ENCODE assay signal across 19 mouse cellular contexts in the genomic region with DNA sequence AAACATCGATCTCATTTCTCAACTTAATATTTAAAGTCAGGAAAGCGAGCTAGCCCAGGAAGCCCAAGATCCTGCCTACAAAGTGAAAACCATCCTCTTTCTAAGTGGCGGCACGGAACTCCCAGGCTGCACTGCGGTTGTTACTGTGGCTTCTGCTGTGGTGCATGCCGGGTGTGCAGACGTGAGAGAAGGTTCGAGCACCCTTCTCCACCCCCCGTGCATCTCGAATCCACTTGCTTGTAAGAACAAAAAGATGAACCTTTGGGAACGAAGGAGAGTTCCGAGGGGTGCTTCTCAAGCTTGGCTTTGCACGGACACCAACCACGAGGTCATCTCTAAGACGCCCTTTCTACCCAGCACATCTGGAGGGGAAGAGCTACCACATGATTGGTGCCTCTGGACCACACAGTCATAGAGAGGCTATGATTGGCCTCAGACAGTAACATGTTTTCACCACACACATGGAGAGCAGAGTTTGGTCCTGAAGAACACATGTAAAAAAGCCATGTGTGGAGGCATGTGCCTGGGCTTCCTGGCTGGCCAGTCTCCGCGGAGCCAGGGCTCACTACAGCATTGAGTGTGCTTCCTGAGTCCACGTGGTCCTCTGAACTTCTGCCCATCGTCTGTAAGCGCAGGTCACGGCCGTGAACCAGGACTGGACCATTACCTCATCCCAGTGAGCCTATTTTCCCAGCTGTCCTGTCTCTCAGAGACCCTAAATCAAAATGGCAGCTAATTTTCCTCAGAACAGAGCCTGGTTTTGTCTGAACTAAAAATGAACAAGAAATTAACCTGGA. TPM values are rescaled to one million over a fixed set of nuclear protein-coding genes. Genes with fewer than 3 reads are reported as not detected.
DNase-seq lines count a peak whose midpoint lies in the region; ATAC-seq and TF ChIP-seq lines count a peak whose summit lies in the region.
"Had no signal": no experiment of that assay in that cellular context is flagged by ENCODE, and none has a peak within 500 bp of the region (broad histone marks: within the 10 kb centered on the region; RNA-seq: fewer than 3 reads in every experiment).

No protein-coding gene starts in this region.

- no peak overlapping the region for H3K4me3 ChIP-seq in C2C12 (ENCODE audit: insufficient read depth, poor library complexity, severe bottlenecking)
- H3K4me3 ChIP-seq in bone marrow, adult 2 months (replicated peaks; ENCODE audit: control insufficient read depth, low read depth, low read length), result no peak overlapping the region
- H3K4me3 ChIP-seq in left cerebral cortex, adult 2 months, result no peak overlapping the region
- H3K4me3 ChIP-seq: embryonic facial prominence, embryonic 13.5 days; liver, embryonic 12.5 days; midbrain, embryonic 12.5 days had no signal

- no peak overlapping the region for H3ac ChIP-seq in C2C12 (ENCODE audit: control insufficient read depth, insufficient read length, low read depth)

- DNase-seq in embryo, embryonic 10.5 days (ENCODE audit: low spot score), result peak; percentile 28
- no peak for DNase-seq in embryo, embryonic 11 days
- DNase-seq in kidney, postnatal 14 days, result peak; percentile 10
- DNase-seq in frontal cortex, postnatal 36 days (ENCODE audit: low spot score in 2 of 2), result no peak
- no peak for DNase-seq in left cerebral cortex, adult 2 months (ENCODE audit: extremely low spot score in 1 of 2, low spot score in 2 of 2)
- DNase-seq: forebrain, postnatal 0 days; heart, adult 18-20 months; heart, postnatal 4 days; lung, embryonic 14.5 days; thymus, postnatal 4 days had no signal

- H3K36me3 ChIP-seq in C2C12 (ENCODE audit: control insufficient read depth, insufficient read depth), result no peaks in the 10 kb centered on the region
- H3K36me3 ChIP-seq: embryonic facial prominence, embryonic 13.5 days; G1E; liver, embryonic 12.5 days; midbrain, embryonic 12.5 days had no signal

- ATAC-seq in inflammation-experienced regulatory T-cells, adult 6 months, result no peak
- ATAC-seq: forebrain, postnatal 0 days; intestine, embryonic 16.5 days; liver, embryonic 12.5 days had no signal

- H3K79me3 ChIP-seq in C2C12 (ENCODE audit: low read depth), result no peaks in the 10 kb centered on the region

- H3K4me1 ChIP-seq in bone marrow, adult 2 months (ENCODE audit: control insufficient read depth, insufficient read depth, low read length), result no peaks in the 10 kb centered on the region; the same call in 1 of the 2 replicates
- H3K4me1 ChIP-seq: midbrain, embryonic 12.5 days had no signal

- no peaks in the 10 kb centered on the region for H3K79me2 ChIP-seq in C2C12 (ENCODE audit: control insufficient read depth, insufficient read depth)

- 80% methylated on average over 22 of the region's 22 CpGs for WGBS in bone marrow, adult 2 months

- no peak for TF ChIP-seq CTCF in C2C12 (IDR thresholded peaks at IDR 0.05; ENCODE audit: control insufficient read depth, insufficient read depth, insufficient read length)
- TF ChIP-seq CTCF in bone marrow, adult 2 months (IDR thresholded peaks at IDR 0.05; ENCODE audit: control insufficient read depth, insufficient read depth, low read length), result 0 out of 2 replicates have a peak, but pooled peaks have one; percentile 2
- no peak for TF ChIP-seq CTCF in left cerebral cortex, adult 2 months (IDR thresholded peaks at IDR 0.05)

- no peak overlapping the region for H3K27ac ChIP-seq in bone marrow, adult 2 months (ENCODE audit: control insufficient read depth, insufficient read depth, low read depth, low read length, poor library complexity)
- no peak overlapping the region for H3K27ac ChIP-seq in left cerebral cortex, adult 2 months
- H3K27ac ChIP-seq: embryonic facial prominence, embryonic 13.5 days; liver, embryonic 12.5 days; macrophage; midbrain, embryonic 12.5 days had no signal

- TF ChIP-seq POLR2A in bone marrow, adult 2 months (IDR thresholded peaks at IDR 0.05; ENCODE audit: borderline replicate concordance, control insufficient read depth, low read depth, low read length), result no peak

- H3K27me3 ChIP-seq in C2C12 (ENCODE audit: control insufficient read depth, insufficient read depth, insufficient read length), result no peaks in the 10 kb centered on the region
- H3K27me3 ChIP-seq: embryonic facial prominence, embryonic 13.5 days; midbrain, embryonic 12.5 days had no signal

- intact Hi-C loops in left cerebral cortex, adult 2 months (cut with DNase I), result no loop called here

TF ChIP-seq in C2C12, 6 proteins besides CTCF, POLR2A, EP300 and RAD21:
- no peak for TF ChIP-seq MAX (IDR thresholded peaks at IDR 0.05)
- TF ChIP-seq FOSL1 (IDR thresholded peaks at IDR 0.05; ENCODE audit: insufficient read depth, low read length, poor library complexity, severe bottlenecking), result no peak
- TF ChIP-seq MYOG (IDR thresholded peaks at IDR 0.05; ENCODE audit: control insufficient read depth, extremely low read depth, insufficient read length), result no peak
- TF ChIP-seq CEBPB (IDR thresholded peaks at IDR 0.05; ENCODE audit: low read depth), result no peak
- TF ChIP-seq USF1 (IDR thresholded peaks at IDR 0.05; ENCODE audit: low read depth), result peak; percentile 11
- TF ChIP-seq MYOD1 (IDR thresholded peaks at IDR 0.05; ENCODE audit: control insufficient read depth, insufficient read length, low read depth), result peak; percentile 81

RNA-seq across cellular contexts. Expression of gene Ubash3b, which starts 38.2 kb away (rescaled TPM):
- polyA plus RNA-seq in C2C12 (2012; fragmentation: generic; extraction: Trizol), result 3.2 TPM
- polyA plus RNA-seq in bone marrow, adult 2 months (2011; ENCODE audit: insufficient read depth, insufficient read length, low replicate concordance, missing spikeins), result 11.5 and 33.4 TPM in 2 replicates
- 10 to 100 TPM; 23.5 to 26.7 TPM for total RNA-seq in left cerebral cortex, adult 2 months (2021)
- polyA plus RNA-seq in inflammation-experienced regulatory T-cells, adult 6 months (2017; shearing (Covaris generic)), result 10 to 100 TPM; 18.8 to 20.6 (median 20.2) TPM

Comparison
In these comparisons a context has a peak if more than half of its experiments do, and no peak if none do; other contexts are left out.
1. DNase-seq: peak in embryo, embryonic 10.5 days (single experiment) and kidney, postnatal 14 days (single experiment); none in embryo, embryonic 11 days (single experiment), frontal cortex, postnatal 36 days (0 of 2) and left cerebral cortex, adult 2 months (0 of 2).